Mouse (Mus musculus) brain, adult 10 weeks (tissue): Measurements from ENCODE around the gene 1700030K09Rik. TPM values are rescaled to one million over a fixed set of nuclear protein-coding genes. Genes with fewer than 3 reads are reported as not detected.

Source experiments
- polyA plus RNA-seq: library from polyadenylated mRNA; stranded (reverse); fragments of 350-450 nt; fragmentation: Illumina TruSeq; extraction: RNeasy Lipid Tissue Mini Kit (QIAGEN cat#74804); gene quantifications from one replicate; pipeline ENCODE4 v1.2.3, GENCODE M21; 2015; ENCODE audit warnings: low read depth, low replicate concordance

1700030K09Rik gene
- 7.6 TPM for polyA plus RNA-seq

GRCm38 (mm10) chr8:72443338-72443993 lies at the start of gene 1700030K09Rik, which contains the start of gene Calr3:
TSS of gene 1700030K09Rik (plus strand) at chr8:72443880.
TSS of gene Calr3 (minus strand) at chr8:72443870.

DNA sequence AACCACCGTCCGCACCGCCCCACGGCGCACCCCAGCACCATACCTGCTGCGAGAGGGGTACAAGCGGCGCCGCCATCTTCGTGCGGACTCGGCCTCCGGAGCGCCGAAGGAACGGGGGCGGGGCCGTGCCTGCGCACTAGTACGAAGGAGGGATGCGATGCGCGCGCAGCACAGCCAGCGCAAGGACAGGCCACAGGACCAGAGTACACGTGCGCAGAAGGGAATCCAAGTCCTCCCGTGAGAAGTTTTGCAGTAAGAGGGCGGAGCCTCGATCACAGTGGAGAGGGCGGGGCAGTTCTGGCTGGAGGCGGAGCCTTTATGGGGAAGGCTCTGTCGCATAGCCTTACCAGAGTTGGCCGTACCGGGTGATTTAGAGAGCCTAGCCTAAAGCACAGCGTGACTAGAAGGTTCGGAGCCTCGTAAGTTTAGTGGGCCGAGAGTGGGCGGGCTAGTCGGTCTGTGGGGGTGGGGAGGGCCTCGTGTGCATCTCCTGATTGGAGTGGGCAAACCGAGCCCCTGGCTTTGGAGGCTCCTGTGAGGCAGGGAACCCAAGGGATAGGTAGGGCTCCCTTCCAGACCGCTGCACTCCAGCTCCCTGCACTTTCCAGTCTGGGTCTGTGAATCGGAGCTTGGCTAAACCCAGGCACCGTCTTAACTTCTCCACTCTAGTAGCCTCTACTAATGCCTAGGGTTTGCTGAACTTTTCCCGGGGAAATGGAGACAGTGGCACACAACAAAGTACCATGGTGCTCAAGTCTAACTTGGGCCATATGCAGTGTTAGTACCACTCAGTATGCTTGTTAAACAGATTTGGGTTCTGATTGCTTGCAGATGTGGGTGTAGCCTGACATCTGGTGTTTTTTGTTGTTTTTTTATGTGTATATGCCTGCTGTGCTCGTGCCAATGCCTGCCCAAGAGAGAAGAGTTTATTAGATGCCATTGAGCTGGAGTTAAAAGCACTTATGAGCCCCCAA lies 22.0 kb upstream of the 1700030K09Rik start, which contains the start of gene Eps15l1:
Eps15l1 (minus strand) TSS at position 99 of the 974 bp plus-strand sequence.

DNA sequence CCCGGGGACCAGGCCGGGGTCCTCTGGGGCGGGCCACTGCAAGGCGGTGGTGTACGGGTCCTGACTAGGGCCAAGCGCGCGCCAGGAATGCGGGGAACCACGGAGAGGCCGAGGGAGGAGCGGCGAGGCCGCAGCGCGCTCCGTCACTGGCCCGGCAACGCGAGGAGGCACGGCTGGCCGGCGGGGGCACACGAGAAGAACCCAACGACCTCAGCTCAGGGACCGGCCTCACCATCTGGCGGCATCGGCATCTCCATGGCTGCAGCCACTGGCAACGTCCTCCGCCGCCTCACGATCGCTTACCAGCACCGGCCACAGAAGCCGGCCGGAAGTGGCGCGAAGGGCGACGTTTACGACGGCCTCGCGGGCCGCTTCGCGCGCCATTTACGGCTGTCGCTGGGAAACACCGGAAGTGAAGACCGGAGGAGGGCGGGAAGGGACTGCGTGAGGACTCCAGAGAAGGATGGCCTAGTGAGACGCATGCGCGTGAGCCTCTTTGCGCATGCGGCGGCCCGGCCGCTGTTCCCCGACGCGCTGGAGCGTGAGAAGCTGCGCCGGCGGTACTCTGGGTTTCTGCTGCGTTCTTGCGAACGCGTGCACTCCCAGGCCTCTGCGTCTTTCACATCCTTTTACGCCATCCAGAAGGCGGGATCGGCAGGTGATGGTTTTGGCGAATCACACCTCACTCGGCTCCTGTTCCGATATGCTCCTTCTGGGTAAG lies 31.3 kb downstream of the 1700030K09Rik start, which contains the start of gene Cherp:
Cherp (minus strand) TSS at position 401 of the 721 bp plus-strand sequence.

DNA sequence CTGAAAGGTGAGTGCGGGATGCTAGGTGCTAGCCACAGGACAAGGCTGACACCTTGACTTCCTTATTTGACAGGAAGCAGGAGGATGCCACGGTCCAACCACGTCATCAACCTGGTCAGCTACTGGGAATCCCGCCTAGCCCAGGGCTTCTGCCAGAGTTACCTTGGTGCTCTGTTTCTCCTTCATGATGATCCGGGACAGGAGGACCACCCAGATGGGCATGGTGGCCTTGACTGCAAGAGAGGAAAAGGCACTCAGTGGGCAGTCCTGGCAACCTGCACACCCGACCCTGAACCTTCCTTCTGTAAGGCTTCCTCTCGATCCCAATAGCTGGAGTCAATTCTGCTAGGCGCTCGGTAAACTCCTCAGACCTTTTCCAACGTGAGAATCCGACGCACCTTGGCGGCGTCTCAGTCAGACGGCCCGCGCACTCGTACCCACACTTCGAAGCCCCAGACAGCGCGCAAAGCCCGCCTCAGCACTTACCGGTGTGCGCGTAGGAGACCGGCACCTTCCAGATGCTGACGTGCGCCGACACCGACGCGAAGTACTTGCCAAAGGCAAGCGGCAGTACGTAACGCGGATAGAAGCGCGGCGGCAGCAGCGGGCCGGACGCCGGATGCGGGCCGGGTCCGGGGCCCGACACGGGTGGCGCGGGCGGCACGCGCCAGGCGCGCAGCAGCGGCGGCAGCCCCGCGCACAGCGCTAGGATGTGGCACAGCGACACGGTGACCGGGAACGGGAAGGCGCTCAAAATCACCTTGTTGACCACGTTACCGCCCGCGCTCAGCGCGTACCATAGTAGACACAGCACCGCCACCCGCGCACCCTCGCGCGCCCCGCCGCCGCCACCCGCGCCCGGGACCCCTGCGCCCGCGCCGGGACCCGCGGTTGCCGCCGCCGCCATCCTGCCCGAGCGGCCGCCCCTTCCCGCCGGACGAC lies 48.3 kb downstream of the 1700030K09Rik start, which contains the start of gene Slc35e1:
Slc35e1 (minus strand) TSS at position 935 of the 942 bp plus-strand sequence.

Other genes with a start within 250 kb of the 1700030K09Rik start
- gene Cib3, start 231.0 kb upstream of the 1700030K09Rik start, polyA plus RNA-seq = not detected
- not detected for gene Gm11034, start 230.2 kb upstream of the 1700030K09Rik start, polyA plus RNA-seq
- 80.9 TPM for gene Fam32a, start 224.2 kb upstream of the 1700030K09Rik start, polyA plus RNA-seq
- gene Ap1m1, start 203.9 kb upstream of the 1700030K09Rik start, polyA plus RNA-seq = 83.9 TPM
- 3.9 TPM for gene Gm10282, start 138.6 kb upstream of the 1700030K09Rik start, polyA plus RNA-seq
- gene Klf2, start 124.8 kb upstream of the 1700030K09Rik start, polyA plus RNA-seq = 10.3 TPM
- gene Eps15l1, start 22.4 kb upstream of the 1700030K09Rik start, polyA plus RNA-seq = 45.5 TPM
- gene Calr3, start within 50 bp of the 1700030K09Rik start, polyA plus RNA-seq = 2.2 TPM
- 37.2 TPM for gene Cherp, start 31.3 kb downstream of the 1700030K09Rik start, polyA plus RNA-seq
- gene Slc35e1, start 48.7 kb downstream of the 1700030K09Rik start, polyA plus RNA-seq = 37.9 TPM
- 6.5 TPM for gene Med26, start 104.4 kb downstream of the 1700030K09Rik start, polyA plus RNA-seq
- gene Smim7, start 127.2 kb downstream of the 1700030K09Rik start, polyA plus RNA-seq = 146 TPM
- gene Tmem38a, start 128.2 kb downstream of the 1700030K09Rik start, polyA plus RNA-seq = 152 TPM
- 27.6 TPM for gene Nwd1, start 202.8 kb downstream of the 1700030K09Rik start, polyA plus RNA-seq